Mouse (Mus musculus): ENCODE data around the gene Crispld2. TPM values are rescaled to one million over a fixed set of nuclear protein-coding genes. Genes with fewer than 3 reads are reported as not detected.

The Crispld2 gene
- polyA plus RNA-seq, 1 experiment = not detected

DNA sequence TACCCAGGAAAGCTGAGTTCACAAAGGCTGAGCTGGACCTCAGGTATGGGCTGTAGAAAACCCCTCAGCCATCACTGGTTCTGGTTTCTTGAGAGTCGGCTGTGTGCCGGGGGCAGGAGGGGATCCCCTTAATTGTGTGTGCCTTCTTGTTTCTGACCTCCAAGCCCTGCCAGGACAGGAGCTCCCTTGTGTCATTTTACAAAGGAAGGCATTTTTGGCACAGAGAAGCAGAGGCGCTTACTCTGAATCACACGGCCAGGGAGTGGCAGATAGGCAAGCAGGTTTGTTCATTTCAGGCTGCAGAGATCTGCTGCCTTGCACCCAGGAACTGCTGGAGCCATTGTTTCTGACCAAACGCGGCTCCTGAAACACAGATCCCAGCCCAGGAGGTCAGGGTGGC, 83.1 kb downstream of the Crispld2 start:
- H3K36me3 ChIP-seq (ENCODE audit: control insufficient read depth) = no peaks in the 10 kb centered on the region
- H3K4me3 ChIP-seq (replicated peaks) = no peak overlapping the region
- peaks cover 4% of the 10 kb centered on the region for H3K27me3 ChIP-seq (ENCODE audit: control insufficient read depth)
- no peak for TF ChIP-seq GATA1 (IDR thresholded peaks at IDR 0.05; ENCODE audit: low read length)
- TF ChIP-seq TAL1 (IDR thresholded peaks at IDR 0.05; ENCODE audit: low read length) = no peak
- no peaks in the 10 kb centered on the region for H3K9me3 ChIP-seq (ENCODE audit: control insufficient read depth, low read length)
- H3K4me1 ChIP-seq (ENCODE audit: control insufficient read depth) = no peaks in the 10 kb centered on the region

- TF ChIP-seq GATA1 (IDR thresholded peaks at IDR 0.05; ENCODE audit: low read length) (no peak), TAL1 (IDR thresholded peaks at IDR 0.05; ENCODE audit: low read length) (no peak)
- H3K4me1 ChIP-seq (ENCODE audit: control insufficient read depth) = no peaks in the 10 kb centered on the region
- peaks cover 21% of the 10 kb centered on the region for H3K36me3 ChIP-seq (ENCODE audit: control insufficient read depth)
- no peaks in the 10 kb centered on the region for H3K9me3 ChIP-seq (ENCODE audit: control insufficient read depth, low read length)
- H3K27me3 ChIP-seq (ENCODE audit: control insufficient read depth) = peaks cover 4% of the 10 kb centered on the region; the same call in 1 of the 2 replicates
- no peak overlapping the region for H3K4me3 ChIP-seq (replicated peaks)
These were observed 85.8 kb downstream of the Crispld2 start for GRCm38 (mm10) chr8:120078080-120078479.

- TF ChIP-seq GATA1 (IDR thresholded peaks at IDR 0.05; ENCODE audit: low read length) (no peak), TAL1 (IDR thresholded peaks at IDR 0.05; ENCODE audit: low read length) (no peak)
- peaks cover 4% of the 10 kb centered on the region; the same call in 1 of the 2 replicates for H3K27me3 ChIP-seq (ENCODE audit: control insufficient read depth)
These were observed 87.1 kb downstream of the Crispld2 start for GRCm38 (mm10) chr8:120079361-120079760.

DNA sequence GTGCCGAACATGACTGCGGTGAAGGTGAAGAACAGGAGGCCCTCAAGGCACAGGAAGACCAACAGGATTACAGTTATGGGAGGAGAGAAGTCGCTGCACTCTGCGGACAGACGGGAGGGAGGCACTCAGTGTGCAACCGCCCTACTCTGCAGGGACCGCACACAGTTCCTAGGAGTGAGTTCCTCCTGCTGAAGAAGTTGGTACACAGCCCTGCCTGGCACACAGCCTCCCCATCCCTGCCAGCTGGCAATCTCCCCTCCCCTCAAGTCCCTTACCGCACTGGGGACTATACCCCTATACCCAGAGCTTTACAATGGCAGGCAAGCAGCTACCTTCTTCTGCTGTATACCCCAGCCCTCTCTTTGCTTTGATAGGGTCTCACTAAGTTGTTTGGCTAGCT, 91.0 kb downstream of the Crispld2 start:
- TF ChIP-seq GATA1 (IDR thresholded peaks at IDR 0.05; ENCODE audit: low read length) = no peak
- no peak for TF ChIP-seq TAL1 (IDR thresholded peaks at IDR 0.05; ENCODE audit: low read length)
- H3K4me1 ChIP-seq (ENCODE audit: control insufficient read depth) = no peaks in the 10 kb centered on the region
- H3K27me3 ChIP-seq (ENCODE audit: control insufficient read depth) = no peaks in the 10 kb centered on the region
- H3K36me3 ChIP-seq (ENCODE audit: control insufficient read depth) = peaks cover 67% of the 10 kb centered on the region
- H3K4me3 ChIP-seq (replicated peaks) = no peak overlapping the region
- no peaks in the 10 kb centered on the region for H3K9me3 ChIP-seq (ENCODE audit: control insufficient read depth, low read length)

More at GRCm38 (mm10) chr8:120079361-120079760, 87.1 kb downstream of the Crispld2 start:
- peaks cover 30% of the 10 kb centered on the region for H3K36me3 ChIP-seq (ENCODE audit: control insufficient read depth)
- no peaks in the 10 kb centered on the region for H3K9me3 ChIP-seq (ENCODE audit: control insufficient read depth, low read length)
- no peak overlapping the region for H3K4me3 ChIP-seq (replicated peaks)
- no peaks in the 10 kb centered on the region for H3K4me1 ChIP-seq (ENCODE audit: control insufficient read depth)

DNA sequence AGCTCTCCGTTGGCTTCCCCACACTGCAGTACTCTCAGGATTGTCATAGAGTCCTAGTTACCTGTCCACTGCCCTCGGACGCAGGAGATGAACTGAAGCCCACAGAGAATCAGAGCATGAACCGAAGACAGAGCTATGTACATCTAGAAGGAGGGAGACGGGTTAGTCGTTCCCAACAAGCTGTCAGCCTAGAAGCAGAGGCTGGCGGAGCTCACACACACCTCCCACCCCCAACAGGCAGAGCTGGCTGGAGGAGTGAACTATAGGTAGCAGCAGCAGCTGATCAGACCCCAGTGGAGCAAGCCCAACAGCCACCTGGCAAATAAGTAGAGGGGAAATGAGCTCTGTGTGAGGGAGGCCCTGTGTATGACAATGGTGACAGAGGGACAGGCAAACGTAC, 92.5 kb downstream of the Crispld2 start:
- Histone ChIP-seq H3K9me3 (ENCODE audit: control insufficient read depth, low read length) (no peaks in the 10 kb centered on the region), H3K36me3 (ENCODE audit: control insufficient read depth) (peaks cover 76% of the 10 kb centered on the region), H3K4me1 (ENCODE audit: control insufficient read depth) (no peaks in the 10 kb centered on the region), H3K4me3 (replicated peaks) (no peak overlapping the region), H3K27me3 (ENCODE audit: control insufficient read depth) (no peaks in the 10 kb centered on the region)
- no peak for TF ChIP-seq GATA1 (IDR thresholded peaks at IDR 0.05; ENCODE audit: low read length)
- TF ChIP-seq TAL1 (IDR thresholded peaks at IDR 0.05; ENCODE audit: low read length) = no peak

DNA sequence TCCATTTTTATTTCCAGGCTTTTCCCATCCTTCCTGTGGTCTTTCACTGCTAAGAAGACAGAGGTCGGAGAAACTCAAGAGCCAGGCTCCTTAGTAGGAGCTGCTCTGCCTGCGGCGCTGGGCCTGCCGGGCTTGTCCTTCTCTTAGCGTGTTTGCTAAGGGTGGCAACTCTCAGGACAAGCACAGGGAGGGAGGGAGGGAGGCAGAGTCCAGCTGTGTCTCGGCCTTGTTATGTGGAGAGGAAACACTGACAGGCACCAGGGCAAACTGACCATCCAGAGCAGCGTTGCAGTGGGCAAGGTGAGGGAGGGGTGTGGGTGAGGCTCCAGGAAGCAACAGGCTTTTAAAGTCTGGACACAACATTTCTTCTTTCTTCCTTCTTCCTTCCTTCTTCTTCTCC, 97.3 kb downstream of the Crispld2 start:
- Histone ChIP-seq H3K4me3 (replicated peaks) (no peak overlapping the region), H3K27me3 (ENCODE audit: control insufficient read depth) (no peaks in the 10 kb centered on the region), H3K9me3 (ENCODE audit: control insufficient read depth, low read length) (peaks cover 5% of the 10 kb centered on the region), H3K36me3 (ENCODE audit: control insufficient read depth) (peaks cover 90% of the 10 kb centered on the region), H3K4me1 (ENCODE audit: control insufficient read depth) (peaks cover 6% of the 10 kb centered on the region)
- no peak for TF ChIP-seq TAL1 (IDR thresholded peaks at IDR 0.05; ENCODE audit: low read length)
- no peak for TF ChIP-seq GATA1 (IDR thresholded peaks at IDR 0.05; ENCODE audit: low read length)

- TF ChIP-seq GATA1 (IDR thresholded peaks at IDR 0.05; ENCODE audit: low read length) (no peak), TAL1 (IDR thresholded peaks at IDR 0.05; ENCODE audit: low read length) (no peak)
- H3K36me3 ChIP-seq (ENCODE audit: control insufficient read depth) = peaks cover 85% of the 10 kb centered on the region
- H3K4me1 ChIP-seq (ENCODE audit: control insufficient read depth) = peaks cover 17% of the 10 kb centered on the region
- H3K27me3 ChIP-seq (ENCODE audit: control insufficient read depth) = no peaks in the 10 kb centered on the region
- H3K4me3 ChIP-seq (replicated peaks) = no peak overlapping the region
- peaks cover 5% of the 10 kb centered on the region for H3K9me3 ChIP-seq (ENCODE audit: control insufficient read depth, low read length)
These were observed 98.8 kb downstream of the Crispld2 start for GRCm38 (mm10) chr8:120091032-120091431.

DNA sequence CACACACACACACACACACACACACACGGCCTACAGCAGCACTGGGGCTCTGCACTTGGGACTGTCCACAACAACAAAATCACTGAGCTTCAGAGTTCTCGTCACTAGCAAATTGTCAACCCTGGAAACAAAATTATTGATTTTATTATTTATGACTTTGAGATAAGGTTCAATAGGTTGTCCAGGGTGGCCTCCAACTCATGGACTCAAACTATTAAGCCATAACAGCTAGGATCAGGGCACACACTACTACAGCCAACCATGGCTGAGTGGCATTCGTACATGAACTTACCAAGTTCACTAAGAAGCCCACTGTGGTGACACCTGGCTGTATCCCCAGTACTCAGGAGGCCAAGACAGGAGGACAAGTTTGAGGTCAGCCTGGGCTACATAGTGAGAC, 100.9 kb downstream of the Crispld2 start:
- Histone ChIP-seq H3K4me1 (ENCODE audit: control insufficient read depth) (peaks cover 31% of the 10 kb centered on the region), H3K9me3 (ENCODE audit: control insufficient read depth, low read length) (peaks cover 5% of the 10 kb centered on the region), H3K4me3 (replicated peaks) (no peak overlapping the region), H3K27me3 (ENCODE audit: control insufficient read depth) (no peaks in the 10 kb centered on the region), H3K36me3 (ENCODE audit: control insufficient read depth) (peaks cover 70% of the 10 kb centered on the region)
- no peak for TF ChIP-seq TAL1 (IDR thresholded peaks at IDR 0.05; ENCODE audit: low read length)
- TF ChIP-seq GATA1 (IDR thresholded peaks at IDR 0.05; ENCODE audit: low read length) = no peak

- H3K4me1 ChIP-seq (ENCODE audit: control insufficient read depth) = peaks cover 36% of the 10 kb centered on the region
- TF ChIP-seq TAL1 (IDR thresholded peaks at IDR 0.05; ENCODE audit: low read length) (no peak), GATA1 (IDR thresholded peaks at IDR 0.05; ENCODE audit: low read length) (peak; percentile 13; the same call in 1 of the 2 replicates)
- H3K36me3 ChIP-seq (ENCODE audit: control insufficient read depth) = peaks cover 60% of the 10 kb centered on the region
- no peaks in the 10 kb centered on the region for H3K27me3 ChIP-seq (ENCODE audit: control insufficient read depth)
- peaks cover 5% of the 10 kb centered on the region for H3K9me3 ChIP-seq (ENCODE audit: control insufficient read depth, low read length)
- H3K4me3 ChIP-seq (replicated peaks) = no peak overlapping the region
These were observed 102.6 kb downstream of the Crispld2 start for GRCm38 (mm10) chr8:120094801-120095200.

GRCm38 (mm10) chr8:120096486-120096885, 104.2 kb downstream of the Crispld2 start:
- Histone ChIP-seq H3K4me1 (ENCODE audit: control insufficient read depth) (peaks cover 48% of the 10 kb centered on the region), H3K27me3 (ENCODE audit: control insufficient read depth) (no peaks in the 10 kb centered on the region), H3K9me3 (ENCODE audit: control insufficient read depth, low read length) (peaks cover 5% of the 10 kb centered on the region), H3K36me3 (ENCODE audit: control insufficient read depth) (peaks cover 45% of the 10 kb centered on the region), H3K4me3 (replicated peaks) (no peak overlapping the region)
- TF ChIP-seq TAL1 (IDR thresholded peaks at IDR 0.05; ENCODE audit: low read length) (no peak), GATA1 (IDR thresholded peaks at IDR 0.05; ENCODE audit: low read length) (no peak)
